Mouse (Mus musculus) kidney, embryonic 16.5 days (tissue): ENCODE data around the gene Chl1. TPM values are rescaled to one million over a fixed set of nuclear protein-coding genes. Genes with fewer than 3 reads are reported as not detected.

Experiments used
- ATAC-seq: fragments of 200-750 bp; cut with Nextera tagmentation; 2 replicates; pipeline ENCODE4 v1.8.0; 2017; ENCODE audit warnings: moderate TSS enrichment; ENCODE audit not compliant: low FRiP score, low TSS enrichment
- H3K27ac ChIP-seq: fragments of 300-500 bp; sonication (generic); 2 replicates; pipeline ENCODE4 v1.5.1; 2014; ENCODE audit warnings: low read length
- H3K27me3 ChIP-seq: fragments of 300-500 bp; sonication (generic); 2 replicates; pipeline ENCODE4 v1.6.1; 2014; ENCODE audit warnings: low read length, control low read depth, mixed read lengths; ENCODE audit not compliant: insufficient read depth
- H3K36me3 ChIP-seq: fragments of 300-500 bp; sonication (generic); 2 replicates; pipeline ENCODE4 v1.6.1; 2014; ENCODE audit warnings: low read length, control low read depth, mixed read lengths; ENCODE audit not compliant: insufficient read depth
- H3K4me1 ChIP-seq: fragments of 300-500 bp; sonication (generic); 2 replicates; pipeline ENCODE4 v1.6.1; 2014; ENCODE audit warnings: low read length, control low read depth, mixed read lengths; ENCODE audit not compliant: insufficient read depth
- H3K4me2 ChIP-seq: fragments of 300-500 bp; sonication (generic); replicated peaks from 2 replicates; pipeline ENCODE4 v1.6.1; 2014; ENCODE audit warnings: low read depth, low read length
- H3K4me3 ChIP-seq: fragments of 300-500 bp; sonication (generic); 2 replicates; pipeline ENCODE4 v1.5.1; 2014; ENCODE audit warnings: mild to moderate bottlenecking, low read length
- H3K9ac ChIP-seq: fragments of 300-500 bp; sonication (generic); replicated peaks from 2 replicates; pipeline ENCODE4 v1.6.1; 2014; ENCODE audit warnings: low read length
- H3K9me3 ChIP-seq: fragments of 300-500 bp; sonication (generic); 2 replicates; pipeline ENCODE4 v1.6.1; 2016; ENCODE audit warnings: low read length, control low read depth
- WGBS: fragments of 180-500 bp; shearing (Covaris S2); extraction: QIAGEN DNeasy Blood & Tissue Kit; methylation state at CpG from one replicate; pipeline ENCODE4 v1.1.7; 2014; 5-methylcytosine and 5-hydroxymethylcytosine counted together
- polyA plus RNA-seq: library from polyadenylated mRNA; unstranded; fragments of >200 nt; fragmentation: Nextera tagmentation; extraction: Ambion mirVana; gene quantifications from 2 replicates; pipeline ENCODE4 v1.2.1, GENCODE M21; 2015

Chl1 gene
- polyA plus RNA-seq, 1 experiment from 2014 or later: 0.22 TPM

- ATAC-seq: no peak
- no peak overlapping the region for H3K9ac ChIP-seq
- WGBS: 72% methylated on average over 3 of the region's 3 CpGs
- no peak overlapping the region for H3K27ac ChIP-seq
- H3K36me3 ChIP-seq: no peaks in the 10 kb centered on the region
- no peak overlapping the region for H3K4me3 ChIP-seq
- H3K4me1 ChIP-seq: no peaks in the 10 kb centered on the region
- H3K4me2 ChIP-seq: no peak overlapping the region
- H3K9me3 ChIP-seq: no peaks in the 10 kb centered on the region
- no peaks in the 10 kb centered on the region for H3K27me3 ChIP-seq
These were observed 111.8 kb downstream of the Chl1 start for GRCm38 (mm10) chr6:103622117-103622713.

DNA sequence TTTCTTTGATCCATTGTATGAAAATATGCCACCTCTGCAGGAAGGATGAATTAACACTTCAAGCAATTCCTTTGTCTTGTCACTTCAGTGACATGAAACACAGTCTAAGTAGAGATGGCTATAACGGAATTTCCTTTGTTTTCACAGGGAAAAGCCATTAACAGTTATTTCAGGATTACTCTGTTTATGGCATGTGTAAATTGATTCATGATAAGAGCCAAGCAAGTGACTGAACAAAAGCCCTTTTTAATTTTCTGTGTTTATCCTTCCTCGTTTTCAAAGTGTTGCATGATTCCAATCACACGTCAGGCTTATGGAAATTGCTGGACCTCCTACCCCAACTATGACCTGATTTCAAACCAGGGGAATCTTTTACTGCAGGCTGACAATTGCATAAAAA is 122.5 kb downstream of the Chl1 start:
- Histone ChIP-seq H3K36me3 (no peaks in the 10 kb centered on the region), H3K4me1 (no peaks in the 10 kb centered on the region), H3K27me3 (no peaks in the 10 kb centered on the region), H3K4me3 (no peak overlapping the region), H3K27ac (no peak overlapping the region), H3K9ac (no peak overlapping the region), H3K4me2 (no peak overlapping the region), H3K9me3 (no peaks in the 10 kb centered on the region)
- 30% methylated on average over 3 of the region's 3 CpGs for WGBS
- no peak for ATAC-seq

DNA sequence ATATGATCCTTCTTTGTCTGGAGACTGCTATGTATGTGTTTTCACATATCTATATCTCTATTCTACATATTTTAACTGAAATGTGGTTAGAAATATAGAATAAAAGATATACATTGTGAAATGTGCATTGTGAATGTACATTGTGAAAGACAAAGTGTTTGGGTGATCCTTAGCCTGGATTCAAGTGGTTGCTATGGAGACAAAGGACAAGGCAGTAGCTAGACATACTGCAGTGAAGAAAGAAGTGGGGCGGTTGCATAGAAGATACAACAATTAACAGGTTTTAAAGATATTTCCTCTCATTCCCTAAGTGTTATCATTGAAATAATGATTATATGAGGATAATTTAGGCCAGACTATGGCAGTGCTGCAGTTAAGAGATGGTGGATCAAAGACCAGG is 146.4 kb downstream of the Chl1 start:
- Histone ChIP-seq H3K4me3 (no peak overlapping the region), H3K9me3 (no peaks in the 10 kb centered on the region), H3K9ac (no peak overlapping the region), H3K4me2 (no peak overlapping the region), H3K27ac (no peak overlapping the region), H3K4me1 (no peaks in the 10 kb centered on the region), H3K27me3 (no peaks in the 10 kb centered on the region), H3K36me3 (no peaks in the 10 kb centered on the region)
- ATAC-seq: no peak
- 82% methylated on average over 1 of the region's 1 CpGs for WGBS

GRCm38 (mm10) chr6:103659173-103659572 is 148.8 kb downstream of the Chl1 start:
- Histone ChIP-seq H3K27me3 (no peaks in the 10 kb centered on the region), H3K9ac (no peak overlapping the region)

GRCm38 (mm10) chr6:103665206-103665605 is 154.8 kb downstream of the Chl1 start:
- no peak overlapping the region for H3K9ac ChIP-seq
- no peak for ATAC-seq
- no peaks in the 10 kb centered on the region for H3K9me3 ChIP-seq
- H3K4me1 ChIP-seq: no peaks in the 10 kb centered on the region
- WGBS: 82% methylated on average over 2 of the region's 2 CpGs
- H3K36me3 ChIP-seq: no peaks in the 10 kb centered on the region
- no peak overlapping the region for H3K4me3 ChIP-seq
- H3K27me3 ChIP-seq: no peaks in the 10 kb centered on the region
- H3K27ac ChIP-seq: no peak overlapping the region
- no peak overlapping the region for H3K4me2 ChIP-seq

More at GRCm38 (mm10) chr6:103659173-103659572, 148.8 kb downstream of the Chl1 start:
- no peak overlapping the region for H3K4me3 ChIP-seq
- H3K27ac ChIP-seq: no peak overlapping the region
- no peaks in the 10 kb centered on the region for H3K9me3 ChIP-seq
- H3K4me2 ChIP-seq: no peak overlapping the region
- no peak for ATAC-seq
- 88% methylated on average over 2 of the region's 2 CpGs for WGBS
- no peaks in the 10 kb centered on the region for H3K36me3 ChIP-seq
- H3K4me1 ChIP-seq: no peaks in the 10 kb centered on the region

GRCm38 (mm10) chr6:103665677-103666316 is 155.4 kb downstream of the Chl1 start:
- no peak for ATAC-seq
- Histone ChIP-seq H3K4me2 (no peak overlapping the region), H3K4me1 (no peaks in the 10 kb centered on the region), H3K9ac (no peak overlapping the region), H3K27me3 (no peaks in the 10 kb centered on the region), H3K36me3 (no peaks in the 10 kb centered on the region), H3K4me3 (no peak overlapping the region), H3K27ac (no peak overlapping the region), H3K9me3 (no peaks in the 10 kb centered on the region)
- WGBS: 90% methylated on average over 9 of the region's 9 CpGs

DNA sequence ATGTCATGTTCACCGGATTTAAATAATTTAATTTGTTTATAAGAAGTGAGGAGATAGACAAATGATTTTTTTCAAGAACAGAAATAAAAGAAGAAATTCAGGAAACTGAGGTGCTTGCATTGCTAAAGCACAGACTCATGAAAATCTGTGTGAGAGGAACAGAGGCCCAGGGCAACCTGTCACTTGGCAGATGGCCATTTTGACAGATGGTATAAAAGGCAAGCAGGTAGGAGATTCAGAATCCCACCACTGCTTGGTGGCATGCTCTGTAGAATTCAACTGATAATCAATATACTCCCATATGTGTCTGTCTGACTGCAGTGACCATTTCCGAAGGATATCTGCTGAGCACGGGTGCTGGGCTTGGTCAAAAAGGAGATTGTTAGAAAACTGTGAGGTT is 162.7 kb downstream of the Chl1 start:
- Histone ChIP-seq H3K9me3 (no peaks in the 10 kb centered on the region), H3K36me3 (no peaks in the 10 kb centered on the region), H3K27ac (no peak overlapping the region), H3K4me2 (no peak overlapping the region), H3K9ac (no peak overlapping the region), H3K4me1 (no peaks in the 10 kb centered on the region), H3K4me3 (no peak overlapping the region), H3K27me3 (no peaks in the 10 kb centered on the region)
- no peak for ATAC-seq
- 92% methylated on average over 3 of the region's 3 CpGs for WGBS

DNA sequence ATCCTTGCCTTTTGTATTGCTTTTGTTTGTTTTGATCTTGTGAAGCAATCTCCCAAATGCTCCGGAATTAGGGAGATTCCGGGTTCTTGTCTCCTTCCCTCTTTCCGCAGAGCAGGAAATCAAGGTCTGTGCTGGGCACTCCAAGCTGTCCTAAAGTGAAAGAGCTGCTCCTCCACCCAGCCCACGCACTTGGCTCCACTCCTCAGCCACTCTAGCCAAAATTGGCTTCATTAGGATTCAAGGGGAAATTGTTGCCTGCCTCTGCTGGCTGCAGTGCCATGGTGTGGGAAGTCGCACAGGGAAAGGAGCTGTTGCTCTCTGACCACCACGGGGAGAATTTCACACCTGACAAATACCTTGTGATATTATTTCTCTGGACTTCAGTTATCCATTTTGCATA is 163.9 kb downstream of the Chl1 start:
- no peak overlapping the region for H3K9ac ChIP-seq
- H3K9me3 ChIP-seq: no peaks in the 10 kb centered on the region
- no peaks in the 10 kb centered on the region for H3K4me1 ChIP-seq
- no peak for ATAC-seq
- H3K27me3 ChIP-seq: no peaks in the 10 kb centered on the region
- H3K27ac ChIP-seq: no peak overlapping the region
- 39% methylated on average over 6 of the region's 6 CpGs for WGBS
- H3K4me2 ChIP-seq: no peak overlapping the region
- no peak overlapping the region for H3K4me3 ChIP-seq
- H3K36me3 ChIP-seq: no peaks in the 10 kb centered on the region

GRCm38 (mm10) chr6:103675145-103675544 is 164.8 kb downstream of the Chl1 start:
- no peaks in the 10 kb centered on the region for H3K27me3 ChIP-seq
- H3K4me3 ChIP-seq: no peak overlapping the region
- H3K4me1 ChIP-seq: no peaks in the 10 kb centered on the region
- H3K36me3 ChIP-seq: no peaks in the 10 kb centered on the region
- WGBS: 22% methylated on average over 2 of the region's 2 CpGs
- H3K9me3 ChIP-seq: no peaks in the 10 kb centered on the region
- H3K4me2 ChIP-seq: no peak overlapping the region
- no peak overlapping the region for H3K27ac ChIP-seq
- no peak; the same call in 1 of the 2 replicates for ATAC-seq
- H3K9ac ChIP-seq: no peak overlapping the region

GRCm38 (mm10) chr6:103676664-103677063 is 166.3 kb downstream of the Chl1 start:
- 83% methylated on average over 5 of the region's 5 CpGs for WGBS
- Histone ChIP-seq H3K4me1 (no peaks in the 10 kb centered on the region), H3K4me3 (no peak overlapping the region), H3K27ac (no peak overlapping the region), H3K9me3 (no peaks in the 10 kb centered on the region), H3K4me2 (no peak overlapping the region), H3K36me3 (no peaks in the 10 kb centered on the region), H3K27me3 (no peaks in the 10 kb centered on the region), H3K9ac (no peak overlapping the region)
- ATAC-seq: no peak
